Mouse (Mus musculus) cortical plate, adult 2 months (tissue): Measurements from ENCODE around the gene Naa20.
"Not testable (repeated sequence)": the region's sequence is repeated elsewhere in the genome, so short reads cannot be mapped to it uniquely, and the experiment has no call there.

ENCODE experiments used
- CTCF ChIP-seq: fragments of 200-500 bp; IDR thresholded peaks from 2 replicates; pipeline ENCODE4 v1.5.1; 2011; ENCODE audit warnings: mild to moderate bottlenecking, control low read depth, low read length; ENCODE audit not compliant: insufficient read depth; ENCODE audit errors: extremely low read depth
- POLR2A ChIP-seq: fragments of 200-500 bp; IDR thresholded peaks from 2 replicates; pipeline ENCODE4 v1.6.1; 2011; ENCODE audit warnings: mild to moderate bottlenecking, low read length, control low read depth; ENCODE audit not compliant: insufficient read depth; ENCODE audit errors: extremely low read depth

DNA sequence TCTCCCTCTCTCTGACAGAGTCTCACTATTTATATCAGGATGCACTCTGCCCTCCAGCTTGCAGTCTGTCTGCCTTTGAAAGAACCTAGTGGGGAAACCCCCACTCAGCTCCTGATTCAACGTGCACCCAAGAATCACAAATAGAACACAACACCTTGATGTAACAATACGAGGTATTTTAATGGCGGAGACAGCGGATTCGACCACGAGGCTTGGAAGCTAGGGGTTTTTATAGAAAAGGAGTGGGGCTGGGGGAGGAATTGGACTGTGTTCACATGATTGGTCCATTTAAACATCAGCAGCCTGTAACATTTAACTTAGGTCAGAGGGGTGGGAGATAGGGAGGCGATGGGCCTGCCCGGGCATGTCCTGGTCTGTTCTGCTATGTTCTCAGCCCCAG, 1.6 kb upstream of the Naa20 start:
- TF ChIP-seq CTCF, POLR2A: not testable (repeated sequence)
